ENCODE assay signal across 8 mouse cellular contexts in genomic region chr1:63273339-63273951, GRCm38 (mm10). TPM values are rescaled to one million over a fixed set of nuclear protein-coding genes. Genes with fewer than 3 reads are reported as not detected.
DNase-seq lines count a peak whose midpoint lies in the region; ATAC-seq and TF ChIP-seq lines count a peak whose summit lies in the region.

No protein-coding gene starts in this region.

- no peaks in the 10 kb centered on the region for H3K9me3 ChIP-seq in lung, embryonic 14.5 days (ENCODE audit: low read depth, low read length)
- no peaks in the 10 kb centered on the region for H3K9me3 ChIP-seq in hindbrain, postnatal 0 days (ENCODE audit: low read length)
- H3K9me3 ChIP-seq in neural tube, embryonic 14.5 days (ENCODE audit: control insufficient read depth, low read length) = no peaks in the 10 kb centered on the region

- WGBS in lung, embryonic 14.5 days = under 1% methylated on average over 66 of the region's 89 CpGs
- under 1% methylated on average over 64 of the region's 89 CpGs for WGBS in hindbrain, postnatal 0 days
- WGBS in neural tube, embryonic 14.5 days = under 1% methylated on average over 59 of the region's 89 CpGs

- peak overlapping the region; percentile 65; the same call in 1 of the 2 replicates for H3K27ac ChIP-seq in lung, embryonic 14.5 days (ENCODE audit: low read depth)
- H3K27ac ChIP-seq in hindbrain, postnatal 0 days = peak overlapping the region; percentile 76
- H3K27ac ChIP-seq in neural tube, embryonic 14.5 days (ENCODE audit: low read depth, low read length) = peak overlapping the region; percentile 60

- peak; percentile 29 for DNase-seq in adrenal gland, postnatal 10 days
- no peak for DNase-seq in adrenal gland, adult 8-10 months
- DNase-seq in lung, embryonic 14.5 days = no peak
- DNase-seq in lung, postnatal 10 days = no peak
- DNase-seq in hindbrain, postnatal 0 days (ENCODE audit: low spot score) = no peak
- DNase-seq in urinary bladder, adult 18-20 months (ENCODE audit: low spot score in 2 of 2) = no peak
- no peak for DNase-seq in spleen, adult 12 weeks (ENCODE audit: low spot score)

- H3K27me3 ChIP-seq in lung, embryonic 14.5 days (ENCODE audit: insufficient read depth, low read length) = peaks cover 76% of the 10 kb centered on the region
- H3K27me3 ChIP-seq in hindbrain, postnatal 0 days (ENCODE audit: insufficient read depth, low read length) = peaks cover 28% of the 10 kb centered on the region
- H3K27me3 ChIP-seq in neural tube, embryonic 14.5 days (ENCODE audit: control insufficient read depth, insufficient read depth, low read length) = peaks cover 9% of the 10 kb centered on the region; the same call in 1 of the 2 replicates

- H3K36me3 ChIP-seq in lung, embryonic 14.5 days (ENCODE audit: insufficient read depth) = no peaks in the 10 kb centered on the region
- no peaks in the 10 kb centered on the region for H3K36me3 ChIP-seq in hindbrain, postnatal 0 days (ENCODE audit: insufficient read depth, low read length)
- H3K36me3 ChIP-seq in neural tube, embryonic 14.5 days (ENCODE audit: control insufficient read depth, insufficient read depth, low read length) = no peaks in the 10 kb centered on the region

- peak; percentile 56 for ATAC-seq in lung, embryonic 14.5 days (ENCODE audit: insufficient read depth)
- peak; percentile 61 for ATAC-seq in hindbrain, postnatal 0 days
- peak; percentile 61 for ATAC-seq in neural tube, embryonic 14.5 days (ENCODE audit: low read depth)

- H3K9ac ChIP-seq in lung, embryonic 14.5 days = peak overlapping the region; percentile 67
- peak overlapping the region; percentile 67 for H3K9ac ChIP-seq in hindbrain, postnatal 0 days (replicated peaks; ENCODE audit: low read length)
- H3K9ac ChIP-seq in neural tube, embryonic 14.5 days (replicated peaks; ENCODE audit: low read depth, low read length) = peak overlapping the region; percentile 72

- H3K4me2 ChIP-seq in lung, embryonic 14.5 days = peak overlapping the region; percentile 70
- H3K4me2 ChIP-seq in hindbrain, postnatal 0 days (ENCODE audit: low read depth, low read length) = peak overlapping the region; percentile 56
- peak overlapping the region; percentile 47 for H3K4me2 ChIP-seq in neural tube, embryonic 14.5 days (ENCODE audit: low read depth, low read length)

- peak overlapping the region; percentile 53 for H3K4me3 ChIP-seq in lung, embryonic 14.5 days (ENCODE audit: low read depth, low read length)
- H3K4me3 ChIP-seq in hindbrain, postnatal 0 days (ENCODE audit: low read length) = peak overlapping the region; percentile 43
- peak overlapping the region; percentile 59 for H3K4me3 ChIP-seq in neural tube, embryonic 14.5 days (ENCODE audit: low read depth, low read length)

- TF ChIP-seq CTCF in lung, embryonic 14.5 days (IDR thresholded peaks at IDR 0.05; ENCODE audit: low read depth) = no peak
- no peak for TF ChIP-seq CTCF in hindbrain, postnatal 0 days (IDR thresholded peaks at IDR 0.05; ENCODE audit: low read depth)

- H3K4me1 ChIP-seq in lung, embryonic 14.5 days (ENCODE audit: insufficient read depth) = no peaks in the 10 kb centered on the region
- H3K4me1 ChIP-seq in hindbrain, postnatal 0 days (ENCODE audit: insufficient read depth, low read length) = no peaks in the 10 kb centered on the region
- no peaks in the 10 kb centered on the region for H3K4me1 ChIP-seq in neural tube, embryonic 14.5 days (ENCODE audit: control insufficient read depth, insufficient read depth, low read length)

RNA-seq across cellular contexts. Expression of gene Zdbf2, which starts 0.4 kb away (rescaled TPM):
- total RNA-seq in adrenal gland, postnatal 10 days (2021) = 10 to 100 TPM in 1 of 2 experiments, 1 to 10 TPM in 1; 8.3 to 12.8 TPM
- total RNA-seq in adrenal gland, adult 8-10 months (2022) = 10 to 100 TPM in 2 of 4 experiments, 1 to 10 TPM in 2; 6.2 to 12.0 (median 9.7) TPM
- 5.7 and 7.6 TPM in 2 replicates for polyA plus RNA-seq in lung, embryonic 14.5 days (2014; fragmentation: Nextera tagmentation; extraction: Ambion mirVana)
- 17.4 and 30.5 TPM in 2 replicates for total RNA-seq in hindbrain, postnatal 0 days (2014; rRNA removed)
- polyA plus RNA-seq in hindbrain, postnatal 0 days (2015; fragmentation: Nextera tagmentation; extraction: Ambion mirVana) = 36.4 and 38.2 TPM in 2 replicates
- polyA plus RNA-seq in neural tube, embryonic 14.5 days (2014; fragmentation: Nextera tagmentation; extraction: Ambion mirVana) = 25.6 and 36.0 TPM in 2 replicates

RNA-seq across cellular contexts. Expression of gene Gpr1, which starts 59.1 kb away (rescaled TPM):
- total RNA-seq in adrenal gland, postnatal 10 days (2021) = under 1 TPM; 0.33 to 0.66 TPM
- total RNA-seq in adrenal gland, adult 8-10 months (2022) = under 1 TPM in 3 of 4 experiments, not detected in 1; 0.23 to 0.42 (median 0.38) TPM
- polyA plus RNA-seq in lung, embryonic 14.5 days (2014; fragmentation: Nextera tagmentation; extraction: Ambion mirVana) = not detected in 2 replicates
- 1.2 TPM in 1 of 2 replicates, not detected in the other for total RNA-seq in hindbrain, postnatal 0 days (2014; rRNA removed)
- polyA plus RNA-seq in hindbrain, postnatal 0 days (2015; fragmentation: Nextera tagmentation; extraction: Ambion mirVana) = 0.34 and 0.48 TPM in 2 replicates
- polyA plus RNA-seq in neural tube, embryonic 14.5 days (2014; fragmentation: Nextera tagmentation; extraction: Ambion mirVana) = 0.73 and 1.3 TPM in 2 replicates
